Mouse (Mus musculus) cerebellum, adult (tissue): ENCODE measurements around the gene Fmod.

Source experiments
- ATAC-seq: cut with Nextera tagmentation; 2 replicates; pipeline ENCODE4 v1.9.2; 2017; ENCODE audit warnings: mild to moderate bottlenecking, moderate library complexity, mixed read lengths; ENCODE audit not compliant: insufficient number of reproducible peaks, low FRiP score, low TSS enrichment

The Fmod gene

DNA sequence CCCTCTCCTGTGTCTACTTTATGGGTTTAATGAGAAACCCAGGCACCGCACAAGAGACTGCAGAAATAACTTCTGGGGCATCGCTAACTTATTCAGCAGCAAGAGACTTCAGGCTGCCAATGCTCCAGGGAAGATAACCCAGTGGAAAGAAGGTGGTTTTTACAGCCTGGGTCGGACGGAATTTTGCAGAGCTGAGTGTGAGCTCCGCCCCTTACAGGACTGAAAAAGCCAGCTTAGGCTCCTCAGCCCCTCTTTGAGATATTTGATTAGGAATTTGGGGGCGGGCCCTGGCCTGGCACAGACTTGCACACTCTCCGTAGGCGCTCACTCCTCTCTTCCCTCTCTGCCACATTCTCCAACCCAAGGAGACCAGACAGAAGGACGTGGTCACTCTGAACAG lies at the start of gene Fmod:
Gene Fmod (plus strand): TSS at position 83 of the 400 bp plus-strand sequence.
- no peak for ATAC-seq

DNA sequence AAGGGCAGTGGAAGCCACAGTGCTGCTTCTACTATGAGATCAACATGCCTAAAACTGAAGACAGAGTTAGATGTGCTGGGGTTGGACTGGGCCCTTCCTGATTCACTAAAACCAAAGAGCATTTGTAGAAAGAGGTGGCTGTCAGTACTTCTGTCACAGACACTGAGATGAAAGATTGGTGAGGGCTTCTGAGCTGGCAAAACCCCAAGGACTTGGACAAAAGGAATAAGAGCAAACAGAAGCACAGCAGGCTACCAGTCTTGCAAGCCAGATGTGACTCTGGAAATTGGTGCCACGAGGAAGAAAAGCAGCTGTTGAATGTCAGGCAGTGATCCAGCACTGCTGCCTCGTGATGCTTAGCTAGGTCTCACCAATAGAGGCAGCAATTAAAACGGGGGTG lies 48.2 kb upstream of the Fmod start:
- no peak for ATAC-seq

DNA sequence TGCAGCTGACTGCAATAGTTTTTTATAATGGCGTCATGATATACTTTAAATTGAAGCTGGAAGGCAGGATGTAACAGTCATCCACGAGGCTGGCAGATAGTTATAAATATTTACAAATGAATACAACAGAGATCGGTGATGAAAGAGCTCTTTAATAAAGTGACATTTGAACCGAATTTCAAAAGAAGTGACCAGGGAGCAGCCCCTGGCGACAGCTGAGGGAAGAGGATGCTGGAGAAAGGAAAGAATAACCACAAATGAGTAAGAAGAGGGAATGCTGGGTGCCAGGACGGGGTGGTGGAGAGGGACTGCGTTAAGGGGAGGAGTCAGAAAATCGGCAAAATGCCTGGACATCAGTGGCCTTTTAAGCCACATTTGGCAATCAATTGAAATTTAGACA lies 45.8 kb upstream of the Fmod start:
- ATAC-seq = no peak

DNA sequence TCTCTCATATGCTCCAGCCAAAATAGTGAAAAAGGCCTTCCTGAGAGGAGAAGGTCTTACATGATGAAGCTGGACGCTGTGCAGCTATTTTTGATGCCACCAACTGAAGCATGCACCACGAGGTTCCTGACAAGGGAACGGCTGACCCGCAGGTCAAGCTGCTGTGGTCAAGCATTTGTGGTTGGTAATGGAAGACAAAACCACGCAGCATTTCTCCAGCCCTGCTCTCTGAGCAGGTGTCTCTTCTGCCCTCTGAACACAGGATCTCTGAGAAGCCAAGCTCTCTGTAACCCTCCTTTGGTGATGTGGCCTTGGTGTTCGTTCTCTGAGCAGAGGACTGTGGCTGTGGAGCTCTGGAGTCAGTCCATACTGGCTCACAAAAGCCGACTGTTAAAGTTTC lies 31.6 kb upstream of the Fmod start:
- no peak for ATAC-seq

DNA sequence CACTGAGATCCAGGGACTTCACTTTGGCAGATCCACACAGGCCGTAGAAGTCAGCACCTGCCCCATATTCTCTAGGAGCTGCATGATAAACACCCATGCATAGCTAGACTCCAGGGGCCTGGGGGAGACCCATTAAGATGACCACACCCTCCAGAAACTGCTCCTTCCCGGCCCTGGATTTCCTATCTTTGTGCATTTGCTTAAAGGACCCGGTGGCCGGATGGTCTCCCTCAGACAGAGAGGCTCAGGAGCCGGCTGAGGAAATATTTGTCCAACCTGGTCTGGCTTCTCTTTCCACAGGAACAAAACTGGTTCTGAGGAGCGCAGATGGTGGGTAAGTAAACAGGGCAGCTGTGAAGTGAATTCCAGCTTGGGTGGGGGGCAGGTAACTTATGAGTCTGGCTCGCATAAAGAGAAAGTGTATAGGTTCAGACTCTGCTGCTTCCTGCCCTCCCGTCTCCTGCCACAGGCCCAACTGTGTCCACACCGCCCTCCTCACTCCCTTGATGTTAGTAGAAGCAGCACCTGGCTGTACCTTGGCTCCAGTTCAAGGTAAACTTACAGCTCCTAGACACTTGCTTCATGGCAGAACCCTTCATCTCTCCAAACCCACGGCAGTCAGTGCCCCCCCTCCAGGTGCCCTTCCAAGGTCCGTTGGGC lies 30.8 kb upstream of the Fmod start:
- no peak for ATAC-seq

DNA sequence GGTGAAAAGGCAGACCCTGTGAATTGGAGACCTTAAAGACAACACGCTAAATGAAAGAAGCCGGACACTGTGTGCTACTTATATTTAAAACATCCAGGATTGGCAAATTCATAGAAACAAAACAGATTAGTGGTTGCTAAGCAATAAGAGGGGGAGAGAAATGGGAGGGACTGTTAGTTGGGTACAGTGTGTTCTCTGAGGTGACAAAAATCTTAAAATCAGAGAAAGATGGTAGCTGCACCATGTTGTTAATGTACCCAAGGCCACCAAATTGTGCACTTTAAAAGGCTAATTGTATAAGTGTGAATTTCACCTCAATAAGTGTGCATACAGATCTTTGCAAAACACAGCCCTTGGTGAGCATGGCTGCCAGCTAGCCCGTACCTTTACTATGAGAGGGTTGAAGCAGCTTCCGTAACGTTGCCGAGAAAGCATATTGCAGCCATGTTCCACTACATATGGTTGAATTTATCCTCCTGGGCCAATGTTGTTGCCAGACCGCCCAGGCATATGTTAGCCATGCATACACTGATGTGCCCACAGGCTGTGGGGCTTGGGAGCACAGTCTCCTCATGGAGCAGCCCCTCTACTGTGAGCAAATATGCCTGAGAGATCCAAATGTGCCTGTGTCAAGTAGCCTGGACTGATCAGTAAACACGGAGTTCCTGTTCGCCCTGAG lies 12.6 kb upstream of the Fmod start:
- ATAC-seq = no peak

DNA sequence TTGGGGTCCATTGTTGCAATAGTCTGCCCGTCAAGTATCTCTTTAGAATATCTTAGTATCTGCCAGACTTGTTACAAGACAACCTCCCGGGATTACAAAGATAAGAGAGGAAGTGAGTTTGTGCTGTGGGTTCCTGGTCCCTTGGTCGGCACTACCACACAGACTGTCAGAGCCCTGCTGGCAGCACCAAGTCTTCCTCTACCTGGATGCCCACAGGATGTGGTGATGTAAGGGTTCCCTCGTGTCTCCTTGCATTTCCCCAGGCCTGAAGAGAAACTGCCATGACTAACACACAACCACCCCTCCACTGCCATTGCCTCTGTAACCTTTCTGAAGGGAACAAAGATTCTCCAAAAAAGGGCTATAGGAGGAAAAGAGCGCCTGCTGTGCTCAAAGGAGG lies 11.1 kb upstream of the Fmod start:
- ATAC-seq = no peak

DNA sequence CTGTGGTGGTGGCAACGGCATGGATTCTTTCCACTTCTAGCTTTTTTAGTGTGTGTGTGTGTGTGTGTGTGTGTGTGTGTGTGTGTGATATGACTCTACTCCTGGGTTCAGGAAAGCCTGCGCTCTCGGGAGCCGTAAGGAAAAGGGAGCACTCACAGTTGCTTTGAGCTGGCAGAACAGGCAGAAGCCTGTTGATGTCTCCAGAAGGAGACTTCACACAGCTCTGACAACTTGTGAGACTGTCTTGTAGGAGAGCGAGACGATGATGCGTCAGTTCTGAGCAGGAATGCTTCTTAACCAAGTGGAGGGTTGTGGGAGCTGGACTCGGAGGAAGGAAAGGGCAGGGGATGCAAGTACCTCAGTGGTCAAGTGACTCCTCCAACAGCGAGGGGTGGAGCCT lies 10.3 kb upstream of the Fmod start:
- ATAC-seq = no peak

DNA sequence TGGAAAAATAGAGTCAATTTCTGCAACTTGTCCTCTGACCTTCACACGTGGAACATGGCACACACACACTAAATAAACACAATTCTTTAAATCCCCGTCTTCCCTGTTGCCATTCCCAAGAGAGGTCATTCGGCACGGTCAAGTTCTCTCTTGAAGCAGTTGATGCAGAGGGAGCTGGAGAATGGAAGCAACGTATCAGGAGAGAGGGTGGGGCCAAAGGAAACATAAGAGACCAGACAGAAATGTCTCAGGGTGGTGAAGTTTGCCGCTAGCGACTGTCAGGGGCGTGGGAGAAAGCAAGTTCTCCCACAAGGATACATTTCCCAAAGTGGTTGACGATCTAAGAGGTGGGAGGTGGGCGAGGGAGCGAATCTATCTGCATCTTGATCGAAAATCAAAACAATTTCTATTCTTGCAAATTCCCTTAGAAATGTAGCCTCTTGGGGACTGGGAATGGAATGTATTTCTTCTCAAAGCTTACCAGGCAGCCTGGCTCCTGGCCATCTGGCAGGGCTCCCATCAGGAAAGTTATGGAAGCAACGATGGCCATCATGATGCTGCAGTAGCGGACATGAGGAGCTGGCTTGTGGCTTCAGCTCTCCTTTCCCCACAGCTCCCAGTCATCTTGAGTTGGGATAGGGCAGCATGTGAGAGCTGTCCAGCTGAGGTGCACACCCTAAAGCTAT lies 8.8 kb upstream of the Fmod start:
- no peak for ATAC-seq

DNA sequence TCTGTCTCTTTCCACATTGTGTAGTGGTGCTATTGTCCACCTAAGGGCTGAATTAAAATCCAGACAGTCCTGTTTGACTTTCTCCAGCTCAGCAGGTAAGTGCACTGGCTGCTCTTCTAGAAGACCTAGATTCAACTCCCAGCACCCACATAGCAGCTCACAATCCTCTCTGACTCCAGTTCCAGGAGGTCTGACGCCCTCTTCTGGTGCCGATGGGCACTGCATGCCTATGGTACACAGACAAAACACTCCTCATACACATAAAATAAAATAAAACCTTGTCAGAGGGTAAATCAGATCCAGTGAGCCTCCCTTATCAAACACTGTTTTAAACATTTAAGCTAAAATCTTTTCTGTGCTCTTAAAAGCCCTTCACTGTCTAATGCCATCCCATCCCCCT lies 562 bp upstream of the Fmod start:
- no peak for ATAC-seq

DNA sequence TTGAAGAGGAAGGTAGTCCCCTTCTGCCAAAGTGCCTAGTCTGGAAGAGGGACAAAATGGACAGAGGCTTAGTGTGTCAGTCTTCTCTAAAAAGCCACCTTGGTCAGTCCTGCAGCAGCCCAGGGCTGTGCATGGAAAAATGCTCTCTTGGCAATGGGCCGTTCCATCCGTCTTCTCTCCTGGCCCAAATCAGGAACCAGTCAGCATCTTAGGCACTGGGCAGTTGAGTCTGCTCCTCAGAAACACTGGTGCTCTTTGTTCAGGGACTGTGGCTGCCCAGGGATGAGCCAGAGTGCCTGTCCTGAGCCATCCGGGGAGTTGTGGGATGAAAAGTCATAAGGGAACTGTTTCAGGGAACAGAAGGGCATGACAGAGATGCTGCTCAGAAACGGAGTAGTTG lies 1.3 kb downstream of the Fmod start:
- ATAC-seq = no peak

DNA sequence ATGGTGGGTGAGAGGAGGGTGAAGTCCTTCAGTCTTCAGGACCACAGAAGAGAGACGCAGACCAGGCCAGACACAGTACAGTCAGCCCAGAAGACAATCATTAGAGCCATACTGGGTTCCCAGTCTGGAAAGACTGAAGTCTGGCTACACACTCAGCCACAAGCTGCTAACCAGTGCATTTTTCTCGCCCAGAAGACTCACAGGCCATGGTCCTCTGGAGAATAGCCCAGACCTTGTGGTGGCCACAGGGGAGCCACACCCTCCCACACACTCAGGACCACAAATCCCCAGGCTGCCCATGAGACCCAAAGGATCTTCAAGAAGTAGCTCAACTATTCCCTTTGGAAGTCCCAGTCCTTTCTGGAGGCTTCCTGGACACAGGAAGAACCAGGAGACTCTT lies 2.3 kb downstream of the Fmod start:
- ATAC-seq = no peak

DNA sequence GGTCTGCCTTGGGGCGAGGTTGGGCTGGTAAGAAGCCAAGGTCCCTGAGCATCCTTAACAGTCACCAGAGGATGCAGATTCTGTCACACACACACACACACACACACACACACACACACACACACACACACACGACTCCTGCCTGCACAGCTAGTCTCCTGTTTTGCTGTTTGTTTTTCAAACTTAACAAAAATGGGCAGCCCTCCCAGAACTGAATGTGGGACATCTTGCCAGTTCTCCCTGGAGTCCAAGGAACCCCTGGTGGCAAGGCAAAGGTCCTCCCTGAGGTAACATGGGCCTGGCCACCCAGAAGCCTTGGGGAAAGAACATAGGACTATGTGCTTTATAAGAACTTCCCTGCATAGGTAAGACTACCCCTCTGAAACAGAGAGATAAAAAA lies 4.8 kb downstream of the Fmod start:
- ATAC-seq = no peak

DNA sequence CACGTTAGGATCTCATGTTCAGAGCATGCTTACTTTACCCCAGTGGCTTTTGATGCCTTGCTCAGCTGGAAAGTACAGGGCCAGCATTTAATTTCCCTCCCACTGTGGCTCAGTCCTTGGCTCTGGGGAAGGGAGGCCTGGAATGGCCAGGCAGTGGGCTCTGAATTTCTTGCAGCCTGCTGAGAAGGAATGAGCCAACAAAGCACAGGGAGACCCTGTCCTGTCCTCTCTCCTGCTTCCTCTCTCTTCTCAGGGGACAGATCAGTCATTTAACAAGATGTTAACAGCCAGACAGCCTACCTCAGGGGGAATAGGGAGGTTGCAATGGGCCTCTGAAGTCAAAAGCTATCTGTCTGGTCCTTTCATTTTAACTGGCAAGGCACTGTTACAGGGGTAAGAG lies 5.3 kb downstream of the Fmod start:
- ATAC-seq = no peak

DNA sequence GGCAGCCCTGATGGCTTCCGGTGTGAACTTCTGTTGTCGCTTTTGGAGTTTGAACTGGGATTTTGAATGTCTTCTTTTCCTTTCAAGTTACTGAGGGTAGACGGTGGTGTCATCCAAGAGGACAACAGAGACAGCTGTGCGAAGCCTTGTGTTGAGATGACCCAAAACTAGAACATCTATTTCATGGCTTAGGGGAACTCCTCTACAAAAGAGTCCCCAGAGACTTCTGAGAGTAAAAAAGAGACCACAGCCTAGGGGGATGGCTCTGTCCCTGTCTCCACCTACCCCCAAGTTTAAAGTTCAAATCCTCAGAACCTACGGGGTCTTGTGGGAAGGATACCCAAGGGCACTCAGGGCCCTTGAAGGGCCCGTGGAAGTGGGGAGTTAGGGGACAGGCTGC lies 7.8 kb downstream of the Fmod start:
- ATAC-seq = no peak

DNA sequence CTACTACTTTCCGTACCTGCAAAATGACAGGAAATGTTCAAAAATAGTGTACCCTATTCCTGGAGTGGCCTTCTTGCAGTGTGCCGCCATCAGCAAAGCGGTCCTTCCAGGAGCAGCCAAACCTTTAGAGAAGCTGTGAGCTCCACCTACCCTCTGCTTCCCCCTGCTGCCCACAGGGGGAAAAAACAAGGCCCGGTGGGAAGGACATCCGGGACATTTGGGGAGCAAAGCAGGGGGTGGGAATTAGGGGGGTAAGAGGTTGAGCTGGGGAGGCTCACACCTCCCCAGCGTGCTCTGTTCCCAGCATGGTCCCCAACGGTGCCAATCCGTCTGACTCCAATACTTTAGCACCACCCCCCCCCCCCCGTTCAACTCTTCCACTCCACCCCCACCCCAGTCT lies 8.9 kb downstream of the Fmod start:
- peak; percentile 52 for ATAC-seq

DNA sequence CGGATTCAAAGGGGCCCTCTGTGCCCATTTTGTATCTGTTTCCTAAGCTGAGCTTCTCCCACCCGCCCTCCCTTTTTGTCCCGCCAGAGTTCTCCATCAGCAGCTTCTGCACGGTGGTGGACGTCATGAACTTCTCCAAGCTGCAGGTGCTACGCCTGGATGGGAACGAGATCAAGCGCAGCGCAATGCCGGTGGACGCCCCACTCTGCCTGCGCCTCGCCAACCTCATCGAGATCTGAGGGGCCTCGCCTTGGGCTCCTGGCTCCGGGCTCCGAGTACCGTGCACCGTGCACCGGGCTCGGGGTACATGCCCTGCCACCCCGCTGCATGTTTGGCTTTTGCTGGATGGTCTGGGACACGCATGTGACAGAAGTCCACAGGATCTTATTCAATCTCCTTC lies 9.3 kb downstream of the Fmod start:
- ATAC-seq = no peak

DNA sequence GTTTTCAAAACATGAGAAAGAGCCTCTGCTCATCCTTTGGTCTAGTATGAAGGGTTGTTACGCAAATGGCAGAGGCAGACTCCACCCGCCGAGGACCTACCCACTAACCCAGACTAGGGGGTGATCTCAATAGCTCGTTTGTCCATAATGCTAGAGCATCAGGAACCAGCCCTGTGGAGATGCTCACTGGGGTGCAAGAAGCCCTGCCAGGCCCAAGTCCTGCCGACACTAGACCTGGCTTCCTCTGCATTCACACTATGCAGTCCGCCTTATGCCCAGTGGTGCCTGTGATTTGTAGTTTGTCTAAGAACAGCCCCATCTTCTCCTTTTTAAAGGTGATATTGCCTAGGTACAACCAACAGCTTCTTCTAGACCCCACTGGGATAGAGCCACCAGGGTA lies 10.4 kb downstream of the Fmod start:
- no peak for ATAC-seq

DNA sequence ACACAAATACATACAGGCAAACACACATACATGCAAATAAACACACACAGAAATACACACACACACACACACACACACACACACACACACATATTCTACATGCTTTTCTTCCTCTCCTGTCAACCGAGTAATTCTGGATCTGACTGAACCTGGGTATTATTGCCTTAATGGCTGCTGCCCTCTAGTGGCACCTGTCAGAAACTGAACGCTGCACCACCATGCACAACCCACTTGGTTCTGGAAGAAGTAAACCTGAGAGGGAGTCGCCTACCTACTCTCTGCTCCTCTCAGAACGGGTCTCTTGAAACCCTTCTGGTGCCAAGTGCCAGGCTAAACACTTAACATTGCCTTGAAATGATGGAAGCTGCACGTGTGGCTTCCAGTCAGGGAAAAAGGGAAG lies 11.7 kb downstream of the Fmod start:
- no peak for ATAC-seq

DNA sequence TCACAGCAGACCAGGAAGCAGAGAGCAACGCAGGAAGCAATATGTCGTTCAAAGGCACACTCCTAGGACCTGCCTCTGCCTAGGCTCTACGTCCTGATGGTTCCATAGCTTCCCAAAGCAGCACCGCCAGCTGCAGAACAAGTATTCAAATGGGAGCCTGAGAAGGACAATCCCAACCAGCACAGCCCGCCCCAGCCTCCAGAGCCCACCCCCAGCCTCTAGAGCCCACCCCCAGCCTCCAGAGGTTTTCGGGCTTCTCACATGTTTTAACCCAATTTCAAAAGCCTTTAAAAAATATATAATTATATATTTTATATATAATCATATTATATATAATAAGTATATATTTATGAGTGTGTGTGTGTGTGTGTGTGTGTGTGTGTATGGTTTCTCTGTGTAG lies 12.5 kb downstream of the Fmod start:
- ATAC-seq = no peak

DNA sequence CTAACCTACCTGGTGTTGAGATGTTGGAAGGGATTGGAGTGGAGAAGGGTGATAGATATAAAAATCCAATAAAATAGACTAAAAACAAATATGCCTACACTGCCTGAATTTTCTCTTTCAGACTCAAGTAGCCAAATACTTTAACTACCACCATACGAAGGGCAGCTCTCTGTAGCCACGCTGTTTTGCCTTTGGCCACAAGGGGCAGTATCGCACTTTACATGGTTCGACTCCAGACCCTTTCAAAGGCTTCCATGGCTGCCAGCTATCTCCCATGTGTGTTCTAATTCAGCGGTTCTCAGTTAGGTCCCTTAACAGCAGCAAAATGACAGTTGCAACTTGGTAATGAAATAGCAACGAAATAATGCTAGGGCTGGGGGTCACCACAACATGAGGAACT lies 16.2 kb downstream of the Fmod start:
- 0 out of 2 replicates have a peak, but pooled peaks have one; percentile 46 for ATAC-seq

DNA sequence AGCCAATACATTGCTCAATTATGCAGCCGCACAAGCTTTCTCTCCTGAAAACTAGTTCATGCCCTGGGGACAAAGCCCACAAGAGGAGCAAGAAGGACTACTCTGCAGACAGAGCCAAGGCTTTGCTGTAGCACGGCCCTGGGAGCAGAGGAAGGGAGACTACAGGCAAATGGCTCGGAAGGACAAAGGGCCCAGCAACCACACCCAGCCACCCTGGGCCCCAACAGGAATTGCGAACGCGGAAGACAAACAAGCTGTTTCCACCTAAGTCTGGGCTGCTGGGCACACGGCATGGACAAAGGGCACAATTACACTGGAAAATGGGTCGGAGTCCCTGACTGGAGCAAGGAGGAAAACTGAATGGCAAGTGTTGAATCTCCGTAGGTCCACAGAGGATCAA lies 18.0 kb downstream of the Fmod start:
- no peak for ATAC-seq
